Mouse (Mus musculus) kidney, embryonic 15.5 days (tissue): Measurements from ENCODE around the gene Dcx. TPM values are rescaled to one million over a fixed set of nuclear protein-coding genes. Genes with fewer than 3 reads are reported as not detected.

ENCODE experiments used
- ATAC-seq: fragments of 200-750 bp; cut with Nextera tagmentation; replicated peaks from 2 replicates; pipeline ENCODE4 v1.8.0; 2017; ENCODE audit warnings: moderate TSS enrichment; ENCODE audit not compliant: low FRiP score
- H3K27ac ChIP-seq: fragments of 300-500 bp; sonication (generic); 2 replicates; pipeline ENCODE4 v1.5.1; 2015; ENCODE audit warnings: mild to moderate bottlenecking, inconsistent platforms
- H3K27me3 ChIP-seq: fragments of 300-500 bp; sonication (generic); 2 replicates; pipeline ENCODE4 v1.6.1; 2015; ENCODE audit warnings: inconsistent platforms
- H3K36me3 ChIP-seq: fragments of 300-500 bp; sonication (generic); 2 replicates; pipeline ENCODE4 v1.6.1; 2015; ENCODE audit warnings: inconsistent platforms
- H3K4me1 ChIP-seq: fragments of 300-500 bp; sonication (generic); 2 replicates; pipeline ENCODE4 v1.6.1; 2015; ENCODE audit warnings: inconsistent platforms
- H3K4me2 ChIP-seq: fragments of 300-500 bp; sonication (generic); 2 replicates; pipeline ENCODE4 v1.6.1; 2015; ENCODE audit warnings: moderate library complexity, mild to moderate bottlenecking, inconsistent platforms
- H3K4me3 ChIP-seq: fragments of 300-500 bp; sonication (generic); replicated peaks from 2 replicates; pipeline ENCODE4 v1.5.1; 2015; ENCODE audit warnings: mild to moderate bottlenecking, inconsistent platforms
- H3K9ac ChIP-seq: fragments of 300-500 bp; sonication (generic); 2 replicates; pipeline ENCODE4 v1.6.1; 2015; ENCODE audit warnings: mild to moderate bottlenecking, inconsistent platforms
- H3K9me3 ChIP-seq: fragments of 300-500 bp; sonication (generic); replicated peaks from 2 replicates; pipeline ENCODE4 v1.6.1; 2016; ENCODE audit warnings: inconsistent platforms
- WGBS: fragments of 180-500 bp; shearing (Covaris S2); methylation state at CpG from one replicate; pipeline ENCODE4 v1.1.7; 2015; ENCODE audit warnings: mixed read lengths; 5-methylcytosine and 5-hydroxymethylcytosine counted together
- polyA plus RNA-seq: library from polyadenylated mRNA; unstranded; fragments of >200 nt; fragmentation: Nextera tagmentation; extraction: Ambion mirVana; gene quantifications from 2 replicates; pipeline ENCODE4 v1.2.1, GENCODE M21; 2015

The Dcx gene
- polyA plus RNA-seq, 1 experiment from 2014 or later, result 6.0 TPM

DNA sequence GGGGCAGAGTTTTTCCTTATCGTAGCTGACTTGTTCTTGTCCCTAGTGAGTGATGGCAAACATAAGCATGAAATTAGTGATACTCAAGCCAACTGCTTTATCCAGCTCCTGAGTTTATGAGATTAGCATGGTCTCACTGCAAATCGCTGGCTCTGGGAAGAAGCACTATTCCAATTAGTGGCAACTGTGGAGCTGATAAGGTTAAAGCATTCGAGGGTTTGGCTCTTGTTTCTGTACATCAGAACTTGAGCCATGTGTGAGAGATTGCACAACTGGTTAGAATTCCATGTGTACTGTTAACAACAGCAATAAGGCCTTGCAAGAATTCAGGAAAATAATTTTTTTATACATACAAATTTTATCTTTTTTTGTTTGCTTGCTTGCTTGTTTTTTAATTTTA lies 39.9 kb downstream of the Dcx start:
- Histone ChIP-seq H3K36me3 (no peaks in the 10 kb centered on the region), H3K4me2 (no peak overlapping the region), H3K9me3 (no peaks in the 10 kb centered on the region), H3K27ac (no peak overlapping the region), H3K4me3 (no peak overlapping the region), H3K4me1 (no peaks in the 10 kb centered on the region), H3K9ac (no peak overlapping the region), H3K27me3 (peaks cover 25% of the 10 kb centered on the region)
- WGBS, result 66% methylated on average over 3 of the region's 3 CpGs
- ATAC-seq, result no peak

DNA sequence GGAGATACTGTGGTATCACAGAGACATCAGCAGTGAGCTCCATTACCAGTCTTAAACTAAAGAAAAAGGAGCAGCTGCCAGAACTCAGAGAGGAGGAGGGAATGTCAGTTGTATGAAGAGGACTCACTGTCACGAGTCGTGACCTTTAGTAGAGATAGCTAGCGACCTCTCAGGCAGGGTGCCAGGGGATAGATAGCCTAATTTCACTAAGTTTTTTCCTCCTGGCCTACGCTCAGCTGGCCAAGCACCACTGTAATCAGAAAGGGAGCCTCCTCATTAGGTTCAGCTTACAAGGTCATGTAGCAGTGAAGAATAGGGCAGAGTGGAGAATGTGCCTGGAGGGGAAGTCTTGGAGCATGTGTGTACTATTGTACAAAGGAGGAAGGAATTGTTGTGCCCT lies 47.3 kb downstream of the Dcx start:
- H3K9ac ChIP-seq, result no peak overlapping the region
- H3K27me3 ChIP-seq, result peaks cover 37% of the 10 kb centered on the region
- ATAC-seq, result peak; percentile 83; the same call in 1 of the 2 replicates
- H3K4me2 ChIP-seq, result no peak overlapping the region
- no peaks in the 10 kb centered on the region for H3K9me3 ChIP-seq
- peaks cover 3% of the 10 kb centered on the region; the same call in 1 of the 2 replicates for H3K4me1 ChIP-seq
- no peak overlapping the region for H3K4me3 ChIP-seq
- no peaks in the 10 kb centered on the region for H3K36me3 ChIP-seq
- WGBS, result 48% methylated on average over 4 of the region's 4 CpGs
- no peak overlapping the region for H3K27ac ChIP-seq

DNA sequence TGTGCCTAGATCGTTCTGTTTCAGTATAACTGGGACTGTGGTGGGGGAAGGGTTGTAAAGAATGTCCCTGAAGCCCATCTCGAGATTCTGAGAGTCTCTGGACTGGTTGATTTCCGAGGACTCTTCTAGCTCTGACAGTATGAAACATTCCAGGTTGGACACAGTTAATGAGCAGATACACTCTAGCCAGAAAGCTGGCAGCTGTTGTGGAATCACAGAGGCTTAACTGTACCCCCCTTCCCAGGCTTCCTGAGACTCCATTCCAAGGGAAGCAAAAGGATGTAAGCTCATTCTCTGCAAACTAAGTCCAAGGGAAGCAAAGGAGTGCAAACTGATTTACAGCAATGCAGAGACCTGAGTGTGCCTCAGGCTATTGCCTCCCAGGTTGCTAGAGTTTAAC lies 48.2 kb downstream of the Dcx start:
- ATAC-seq, result peak; percentile 59
- H3K27ac ChIP-seq, result 0 out of 2 replicates have a peak overlapping the region, but pooled peaks have one; percentile 41
- no peak overlapping the region for H3K4me3 ChIP-seq
- no peak overlapping the region for H3K4me2 ChIP-seq
- WGBS, result 15% methylated on average over 3 of the region's 3 CpGs
- no peaks in the 10 kb centered on the region for H3K9me3 ChIP-seq
- peaks cover 3% of the 10 kb centered on the region; the same call in 1 of the 2 replicates for H3K4me1 ChIP-seq
- H3K36me3 ChIP-seq, result no peaks in the 10 kb centered on the region
- H3K9ac ChIP-seq, result no peak overlapping the region
- peaks cover 37% of the 10 kb centered on the region for H3K27me3 ChIP-seq

DNA sequence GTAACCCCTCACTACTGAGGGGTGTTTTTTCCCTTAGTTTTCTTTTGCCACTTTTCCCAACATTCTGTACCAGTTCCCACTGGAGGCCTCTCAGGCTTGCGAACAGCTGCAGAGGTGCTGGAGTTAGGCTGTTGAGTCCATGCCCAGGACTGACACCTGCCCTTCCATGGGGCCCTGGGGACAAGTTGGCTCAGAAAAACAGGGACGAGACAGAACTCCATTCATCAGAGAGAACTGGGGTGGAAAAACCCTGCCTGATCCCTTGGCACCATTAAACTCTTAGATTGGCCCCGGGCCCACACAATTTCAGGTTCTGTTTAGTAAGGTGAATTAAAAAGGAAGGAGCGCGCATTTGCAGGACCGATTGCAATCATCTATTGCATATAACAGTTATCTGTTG lies 48.8 kb downstream of the Dcx start:
- 0 out of 2 replicates have a peak overlapping the region, but pooled peaks have one; percentile 18 for H3K27ac ChIP-seq
- no peak for ATAC-seq
- H3K4me2 ChIP-seq, result no peak overlapping the region
- no peak overlapping the region for H3K9ac ChIP-seq
- no peak overlapping the region for H3K4me3 ChIP-seq
- no peaks in the 10 kb centered on the region for H3K9me3 ChIP-seq
- peaks cover 38% of the 10 kb centered on the region for H3K27me3 ChIP-seq
- H3K36me3 ChIP-seq, result no peaks in the 10 kb centered on the region
- 77% methylated on average over 6 of the region's 6 CpGs for WGBS
- H3K4me1 ChIP-seq, result peaks cover 3% of the 10 kb centered on the region; the same call in 1 of the 2 replicates

DNA sequence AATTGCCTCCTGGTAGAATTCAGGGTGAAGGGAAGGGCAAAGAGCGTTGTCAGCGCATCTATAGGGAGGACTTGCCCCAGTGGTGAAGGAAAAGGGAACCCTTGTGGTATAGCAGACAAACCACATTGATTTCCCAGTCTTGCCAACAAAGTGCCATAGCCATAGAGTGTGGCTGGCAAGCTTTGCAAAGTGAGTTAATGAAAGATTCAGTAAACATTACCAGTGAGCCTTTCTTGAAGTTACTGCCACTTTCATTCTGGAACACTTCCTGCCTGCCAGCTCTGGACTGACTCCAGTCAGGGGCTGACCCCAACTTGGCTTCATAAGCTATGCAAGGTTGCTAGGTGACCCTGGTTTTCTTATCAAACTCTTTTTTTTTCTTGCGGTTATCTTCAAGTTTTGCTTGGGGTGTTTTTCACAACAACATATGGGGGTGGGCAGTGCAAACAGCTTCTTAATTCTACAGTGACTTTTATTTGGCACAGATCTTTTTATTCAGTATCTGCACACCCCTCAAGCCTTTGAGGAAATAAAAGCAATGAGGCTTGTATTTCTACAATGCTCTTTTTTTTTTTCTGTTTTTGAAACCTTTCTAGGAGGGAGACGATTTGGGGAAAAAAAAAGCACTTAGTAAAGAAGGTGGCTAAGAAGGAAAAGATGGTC lies 51.2 kb downstream of the Dcx start:
- Histone ChIP-seq H3K9ac (no peak overlapping the region), H3K36me3 (no peaks in the 10 kb centered on the region), H3K4me3 (no peak overlapping the region), H3K27me3 (peaks cover 24% of the 10 kb centered on the region; the same call in 1 of the 2 replicates), H3K27ac (no peak overlapping the region), H3K9me3 (no peaks in the 10 kb centered on the region), H3K4me1 (peaks cover 3% of the 10 kb centered on the region; the same call in 1 of the 2 replicates), H3K4me2 (no peak overlapping the region)
- 70% methylated on average over 4 of the region's 4 CpGs for WGBS
- no peak for ATAC-seq

DNA sequence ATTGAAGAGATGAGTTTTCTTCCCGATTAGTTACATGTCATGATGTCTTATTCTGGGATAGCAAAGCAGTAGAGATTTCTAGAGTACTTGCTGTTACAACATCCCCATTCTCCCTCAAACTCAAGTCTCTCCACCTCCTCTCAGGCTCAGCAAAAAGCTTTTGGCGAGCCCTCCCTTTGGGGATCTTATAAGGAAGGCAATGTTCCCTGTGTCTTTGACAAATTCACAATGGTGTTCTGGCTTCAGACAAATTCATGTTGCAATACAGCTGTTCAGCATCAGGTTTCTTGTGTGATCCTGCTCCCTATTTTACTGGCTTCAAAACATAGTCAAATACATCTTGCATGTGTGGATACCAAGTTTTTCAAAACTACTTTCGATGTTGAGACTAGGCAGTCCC lies 53.5 kb downstream of the Dcx start:
- Histone ChIP-seq H3K27me3 (peaks cover 20% of the 10 kb centered on the region; the same call in 1 of the 2 replicates), H3K4me2 (no peak overlapping the region), H3K4me1 (peaks cover 3% of the 10 kb centered on the region; the same call in 1 of the 2 replicates), H3K4me3 (no peak overlapping the region), H3K9me3 (no peaks in the 10 kb centered on the region), H3K27ac (no peak overlapping the region), H3K36me3 (no peaks in the 10 kb centered on the region), H3K9ac (no peak overlapping the region)
- no peak for ATAC-seq
- 80% methylated on average over 3 of the region's 3 CpGs for WGBS

DNA sequence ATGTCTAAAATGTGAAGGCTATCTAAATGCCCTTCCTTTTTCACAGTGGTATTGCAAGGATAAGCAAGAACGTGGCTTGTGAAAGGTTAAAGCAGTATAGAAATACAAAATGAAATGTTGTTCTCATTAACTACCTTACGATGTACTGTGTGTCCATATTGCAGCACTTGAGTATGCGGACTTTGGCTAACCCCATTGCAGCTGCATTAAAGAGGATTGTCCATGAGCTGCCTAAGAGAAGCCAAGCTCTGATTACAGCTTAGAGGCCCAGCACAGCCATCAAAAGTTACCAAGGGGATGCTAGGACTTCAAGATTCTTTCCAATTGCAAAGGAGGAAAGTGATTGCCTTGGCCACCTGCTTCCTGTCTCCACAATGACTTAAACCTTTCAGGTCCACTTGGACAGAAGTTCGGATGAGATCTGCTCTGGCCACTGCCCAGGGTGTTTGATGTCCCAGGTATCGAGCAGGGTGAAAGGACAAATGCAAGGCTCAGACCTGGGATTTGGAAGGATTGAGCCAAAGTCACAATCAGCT lies 65.9 kb downstream of the Dcx start:
- Histone ChIP-seq H3K27ac (no peak overlapping the region), H3K4me1 (no peaks in the 10 kb centered on the region), H3K9me3 (no peaks in the 10 kb centered on the region), H3K9ac (no peak overlapping the region), H3K4me2 (no peak overlapping the region), H3K4me3 (no peak overlapping the region), H3K27me3 (peaks cover 30% of the 10 kb centered on the region), H3K36me3 (no peaks in the 10 kb centered on the region)
- WGBS, result 78% methylated on average over 5 of the region's 5 CpGs
- no peak for ATAC-seq

DNA sequence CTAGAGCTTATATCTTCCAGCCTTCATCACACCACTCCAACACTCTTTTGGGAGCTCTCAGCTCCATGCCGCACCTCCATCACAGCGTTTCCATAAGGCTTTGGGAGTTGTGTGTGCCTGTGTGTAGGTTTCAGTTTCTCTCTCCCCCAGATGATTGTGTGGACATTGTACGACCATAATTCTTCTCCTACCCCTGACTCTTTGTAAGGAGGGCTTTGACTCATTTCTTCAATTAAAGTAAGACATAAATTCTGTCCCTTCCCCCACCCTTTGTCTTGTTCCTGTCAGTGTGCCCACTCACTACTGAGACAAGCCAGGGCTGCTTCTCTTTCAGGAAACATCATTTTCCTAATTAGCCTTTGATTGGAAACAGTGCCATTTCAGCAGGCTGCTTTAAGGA lies 81.8 kb downstream of the Dcx start:
- peak; percentile 46; the same call in 1 of the 2 replicates for ATAC-seq
- 46% methylated on average over 3 of the region's 3 CpGs for WGBS
- H3K9me3 ChIP-seq, result no peaks in the 10 kb centered on the region
- H3K4me2 ChIP-seq, result no peak overlapping the region
- no peak overlapping the region for H3K9ac ChIP-seq
- peaks cover 30% of the 10 kb centered on the region for H3K27me3 ChIP-seq
- H3K27ac ChIP-seq, result no peak overlapping the region
- H3K4me3 ChIP-seq, result no peak overlapping the region
- no peaks in the 10 kb centered on the region for H3K36me3 ChIP-seq
- H3K4me1 ChIP-seq, result no peaks in the 10 kb centered on the region

DNA sequence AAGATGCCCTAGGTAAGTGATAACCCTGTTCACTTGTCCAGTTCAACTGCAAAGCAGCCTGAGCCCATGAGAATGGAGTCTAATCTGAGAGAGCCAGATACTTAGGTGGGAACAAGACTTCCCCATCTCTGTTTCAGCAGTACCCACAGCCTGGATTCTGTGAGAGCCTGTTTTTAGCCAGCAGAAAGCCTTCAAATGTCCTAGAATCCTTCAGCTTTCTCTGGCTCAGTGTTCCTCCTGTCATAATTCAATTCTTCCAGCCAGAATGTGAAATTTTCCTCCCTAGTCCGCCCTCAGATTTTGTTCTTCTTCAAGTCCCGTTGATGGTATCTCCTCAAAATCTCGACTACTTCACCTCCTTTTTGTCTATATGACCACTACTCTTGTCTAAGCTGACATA lies 83.1 kb downstream of the Dcx start:
- Histone ChIP-seq H3K27ac (no peak overlapping the region), H3K9ac (no peak overlapping the region), H3K4me2 (no peak overlapping the region), H3K4me1 (no peaks in the 10 kb centered on the region), H3K36me3 (no peaks in the 10 kb centered on the region), H3K9me3 (no peaks in the 10 kb centered on the region), H3K4me3 (no peak overlapping the region), H3K27me3 (peaks cover 30% of the 10 kb centered on the region)
- WGBS, result 79% methylated on average over 3 of the region's 3 CpGs
- ATAC-seq, result no peak

DNA sequence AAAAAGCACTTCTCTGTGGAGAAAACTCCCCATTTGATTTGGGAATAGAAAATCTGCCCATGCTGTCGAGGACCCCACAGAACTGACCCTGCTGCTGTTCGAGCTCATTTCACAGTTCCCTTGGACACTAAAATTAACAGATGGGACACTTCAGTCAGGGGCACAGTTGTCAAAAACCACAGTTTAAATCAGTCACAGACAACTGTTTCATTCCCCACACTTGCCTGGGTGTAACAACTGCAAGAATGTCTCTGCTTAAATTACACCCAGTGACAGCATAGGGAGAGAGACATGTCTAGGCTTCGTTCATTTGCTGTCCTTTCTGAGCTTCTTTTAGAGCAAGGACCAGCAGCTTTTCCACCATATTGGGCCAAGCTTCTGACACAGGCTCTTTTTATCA lies 86.5 kb downstream of the Dcx start:
- Histone ChIP-seq H3K9me3 (no peaks in the 10 kb centered on the region), H3K4me2 (no peak overlapping the region), H3K36me3 (no peaks in the 10 kb centered on the region), H3K27ac (no peak overlapping the region), H3K27me3 (peaks cover 28% of the 10 kb centered on the region), H3K4me1 (no peaks in the 10 kb centered on the region), H3K9ac (no peak overlapping the region), H3K4me3 (no peak overlapping the region)
- ATAC-seq, result no peak
- 45% methylated on average over 3 of the region's 3 CpGs for WGBS

DNA sequence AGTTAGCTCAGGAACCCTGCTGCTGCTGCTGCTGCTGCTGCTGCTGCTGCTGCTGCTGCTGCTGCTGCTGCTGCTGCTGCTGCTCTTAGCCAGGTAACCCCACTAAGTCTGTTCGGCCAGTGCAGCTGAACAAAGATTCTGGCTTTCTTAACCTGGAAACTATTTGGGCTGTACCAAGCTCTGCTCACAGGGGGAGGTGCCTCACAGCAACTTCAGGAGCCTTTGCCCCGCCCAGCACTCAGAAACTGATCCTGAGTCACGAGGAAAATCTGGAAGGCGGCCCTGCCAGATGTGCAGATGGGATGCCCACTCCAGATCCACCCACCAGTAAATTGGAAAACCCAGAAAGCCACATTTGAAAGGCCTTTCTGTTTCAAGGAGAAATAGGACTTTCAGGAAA lies 105.9 kb downstream of the Dcx start, which contains the start of gene Capn6:
TSS of gene Capn6 (minus strand) at position 203 of the 400 bp plus-strand sequence.
- H3K27me3 ChIP-seq, result peaks cover 15% of the 10 kb centered on the region; the same call in 1 of the 2 replicates
- WGBS, result 37% methylated on average over 4 of the region's 4 CpGs
- peak within 1 kb of the TSS; percentile 54; the same call in 1 of the 2 replicates for H3K27ac ChIP-seq
- no peaks in the 10 kb centered on the region for H3K9me3 ChIP-seq
- H3K9ac ChIP-seq, result 0 out of 2 replicates have a peak within 1 kb of the TSS, but pooled peaks have one; percentile 11
- H3K4me3 ChIP-seq, result peak within 1 kb of the TSS; percentile 40
- no peaks in the 10 kb centered on the region for H3K4me1 ChIP-seq
- no peaks in the 10 kb centered on the region for H3K36me3 ChIP-seq
- ATAC-seq, result peak; percentile 89
- peak within 1 kb of the TSS; percentile 48 for H3K4me2 ChIP-seq

DNA sequence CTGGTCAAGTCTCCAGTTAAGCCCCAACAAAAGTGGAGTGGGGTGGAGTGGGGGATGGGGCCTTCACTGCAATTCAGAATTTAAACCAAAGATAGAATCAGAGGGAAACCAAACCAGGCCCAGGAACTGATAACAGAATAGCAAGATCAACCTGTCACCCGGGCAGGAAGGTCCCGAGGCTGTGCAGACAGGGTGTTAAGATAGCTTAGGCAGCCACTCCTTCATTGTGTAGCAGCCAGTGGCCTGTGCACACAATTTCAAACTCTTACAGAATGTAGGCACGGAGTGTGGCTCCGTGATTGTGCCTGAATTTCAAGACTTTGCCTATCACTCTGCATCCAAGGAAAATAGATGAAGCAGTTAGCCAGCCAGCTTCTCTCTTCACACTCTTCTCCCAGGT lies 106.6 kb downstream of the Dcx start:
- no peaks in the 10 kb centered on the region for H3K36me3 ChIP-seq
- H3K4me3 ChIP-seq, result peak overlapping the region; percentile 40
- peak overlapping the region; percentile 54; the same call in 1 of the 2 replicates for H3K27ac ChIP-seq
- no peaks in the 10 kb centered on the region for H3K9me3 ChIP-seq
- no peaks in the 10 kb centered on the region for H3K4me1 ChIP-seq
- H3K27me3 ChIP-seq, result peaks cover 16% of the 10 kb centered on the region; the same call in 1 of the 2 replicates
- peak; percentile 68; the same call in 1 of the 2 replicates for ATAC-seq
- 48% methylated on average over 4 of the region's 4 CpGs for WGBS
- H3K4me2 ChIP-seq, result peak overlapping the region; percentile 48
- H3K9ac ChIP-seq, result 0 out of 2 replicates have a peak overlapping the region, but pooled peaks have one; percentile 11
